ENCODE assay signal across 8 mouse cellular contexts in the genomic region with DNA sequence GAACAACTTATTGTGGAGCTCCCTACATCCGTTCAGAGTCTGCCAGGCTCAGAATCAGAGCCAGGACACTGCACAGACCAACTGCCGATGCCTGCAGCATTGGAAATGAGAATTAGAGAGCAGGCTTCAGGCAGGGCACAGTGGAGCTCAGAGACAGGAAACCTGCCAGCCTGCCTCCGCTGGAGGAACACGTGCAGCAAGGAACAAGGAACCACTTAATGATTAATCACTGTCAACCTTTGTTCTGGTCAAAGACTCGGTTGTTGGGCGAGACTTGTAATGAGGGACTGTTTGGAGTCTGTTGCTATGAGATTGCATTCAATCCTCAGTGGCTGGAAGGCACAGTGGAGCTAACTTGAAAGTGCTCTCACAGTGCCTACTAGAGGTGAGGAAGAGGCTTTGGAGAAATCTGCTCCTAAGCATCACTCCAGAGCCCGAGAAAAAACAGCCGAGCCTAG.
A peak's percentile ranks its signal among the peaks of the same experiment; 100 is the strongest.
DNase-seq lines count a peak whose midpoint lies in the region; ATAC-seq lines count a peak whose summit lies in the region.

No protein-coding gene starts in this region.

- peak; percentile 92; the same call in 1 of the 2 replicates for ATAC-seq in forebrain, embryonic 12.5 days (ENCODE audit: low FRiP score)
- ATAC-seq in liver, embryonic 13.5 days (ENCODE audit: low read depth), result 0 out of 2 replicates have a peak, but pooled peaks have one; percentile 32
- peak; percentile 94 for ATAC-seq in neural tube, embryonic 12.5 days (ENCODE audit: low FRiP score, low read depth)
- no peak for ATAC-seq in activated CD4-positive, CD25-positive, alpha-beta regulatory T cell, adult 4 months

- peak; percentile 11 for DNase-seq in testis, postnatal 14 days (ENCODE audit: low spot score)
- no peak for DNase-seq in testis, postnatal 10 days (ENCODE audit: low spot score)
- peak; percentile 27 to 31 for DNase-seq in heart, postnatal 36 days
- DNase-seq in layer of hippocampus, adult 11-12 months (ENCODE audit: low spot score), result peak; percentile 76
- DNase-seq in liver, embryonic 13.5 days, result no peak

- intact Hi-C loops in heart, postnatal 36 days (cut with DNase I), result no loop called here

- no peak overlapping the region for H3K9ac ChIP-seq in forebrain, embryonic 12.5 days
- H3K9ac ChIP-seq in liver, embryonic 13.5 days, result no peak overlapping the region
- no peak overlapping the region for H3K9ac ChIP-seq in neural tube, embryonic 12.5 days

- no peaks in the 10 kb centered on the region for H3K9me3 ChIP-seq in forebrain, embryonic 12.5 days
- no peaks in the 10 kb centered on the region for H3K9me3 ChIP-seq in liver, embryonic 13.5 days (replicated peaks)
- no peaks in the 10 kb centered on the region for H3K9me3 ChIP-seq in neural tube, embryonic 12.5 days

- H3K4me3 ChIP-seq in forebrain, embryonic 12.5 days (replicated peaks), result no peak overlapping the region
- H3K4me3 ChIP-seq in liver, embryonic 13.5 days (replicated peaks), result no peak overlapping the region
- H3K4me3 ChIP-seq in neural tube, embryonic 12.5 days, result no peak overlapping the region

- 6% methylated on average over 8 of the region's 8 CpGs for WGBS in forebrain, embryonic 12.5 days
- 19% methylated on average over 8 of the region's 8 CpGs for WGBS in liver, embryonic 13.5 days (ENCODE audit: insufficient replicate concordance)
- 4% methylated on average over 8 of the region's 8 CpGs for WGBS in neural tube, embryonic 12.5 days

- peaks cover 11% of the 10 kb centered on the region for H3K4me1 ChIP-seq in forebrain, embryonic 12.5 days
- H3K4me1 ChIP-seq in liver, embryonic 13.5 days (replicated peaks), result peaks cover 18% of the 10 kb centered on the region
- H3K4me1 ChIP-seq in neural tube, embryonic 12.5 days, result no peaks in the 10 kb centered on the region

- no peaks in the 10 kb centered on the region for H3K36me3 ChIP-seq in forebrain, embryonic 12.5 days (replicated peaks)
- H3K36me3 ChIP-seq in liver, embryonic 13.5 days, result no peaks in the 10 kb centered on the region
- H3K36me3 ChIP-seq in neural tube, embryonic 12.5 days, result no peaks in the 10 kb centered on the region

- peak overlapping the region; percentile 53 for H3K27ac ChIP-seq in forebrain, embryonic 12.5 days
- H3K27ac ChIP-seq in liver, embryonic 13.5 days, result no peak overlapping the region
- no peak overlapping the region for H3K27ac ChIP-seq in neural tube, embryonic 12.5 days

- H3K4me2 ChIP-seq in forebrain, embryonic 12.5 days, result peak overlapping the region; percentile 32
- no peak overlapping the region for H3K4me2 ChIP-seq in liver, embryonic 13.5 days
- H3K4me2 ChIP-seq in neural tube, embryonic 12.5 days (replicated peaks), result peak overlapping the region; percentile 41

- H3K27me3 ChIP-seq in forebrain, embryonic 12.5 days, result no peaks in the 10 kb centered on the region
- no peaks in the 10 kb centered on the region for H3K27me3 ChIP-seq in liver, embryonic 13.5 days
- no peaks in the 10 kb centered on the region for H3K27me3 ChIP-seq in neural tube, embryonic 12.5 days (replicated peaks)

Comparison
In these comparisons a context has a peak if more than half of its experiments do, and no peak if none do; other contexts are left out.
1. DNase-seq: peak in testis, postnatal 14 days (single experiment), heart, postnatal 36 days (2 of 2) and layer of hippocampus, adult 11-12 months (single experiment); none in testis, postnatal 10 days (single experiment) and liver, embryonic 13.5 days (single experiment).